Mouse (Mus musculus) gonadal fat pad, adult 2 months (tissue): ENCODE measurements around the gene Mief1. TPM values are rescaled to one million over a fixed set of nuclear protein-coding genes. Genes with fewer than 3 reads are reported as not detected.
A peak's percentile ranks its signal among the peaks of the same experiment; 100 is the strongest.

Experiments
- DNase-seq: peaks from one replicate; pipeline ENCODE4 v3.0.0-alpha.2; 2012; ENCODE audit warnings: low read depth
- polyA plus RNA-seq: library from polyadenylated mRNA; depleted of rRNA; stranded (reverse); fragments of >200 nt; gene quantifications from 2 replicates; pipeline ENCODE4 v1.2.3, GENCODE M21; 2012

Gene Mief1
- polyA plus RNA-seq, 1 experiment: 14.9 TPM

DNA sequence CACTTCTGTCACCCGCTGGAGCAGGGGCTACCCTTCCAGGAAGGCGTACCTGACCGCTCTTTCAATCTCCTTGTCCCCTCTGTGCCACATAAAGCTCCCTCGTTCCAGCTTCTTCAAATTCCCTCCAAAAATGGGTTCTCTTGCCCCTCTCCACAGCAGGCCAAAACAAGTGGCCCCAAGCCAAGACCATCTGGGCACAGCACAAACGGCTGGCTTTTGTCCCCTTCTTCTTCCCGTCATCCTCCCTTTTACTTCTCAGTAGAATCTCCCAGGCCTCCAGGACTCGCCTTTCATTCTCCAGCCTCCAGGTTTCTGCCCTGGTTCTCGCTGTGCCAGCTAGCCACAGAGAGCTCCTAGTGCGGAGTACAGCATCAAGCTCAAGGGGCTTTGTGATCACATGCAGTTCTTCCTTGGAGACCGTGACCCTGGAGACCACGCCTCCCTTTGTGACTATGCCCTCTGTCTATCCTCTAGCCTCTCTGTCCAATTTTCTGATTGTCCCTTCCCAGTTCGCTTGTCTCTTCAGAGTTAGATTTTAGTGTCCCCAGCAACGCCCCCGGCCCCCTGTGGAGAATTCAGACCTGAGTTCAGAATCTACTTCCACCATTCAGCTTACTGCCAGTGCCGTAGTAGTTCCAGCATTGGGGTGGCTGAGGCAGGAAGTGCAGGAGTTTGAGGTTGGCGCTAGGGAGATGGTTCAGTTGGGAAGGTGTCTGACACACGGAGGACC is 5.6 kb upstream of the Mief1 start:
- DNase-seq: no peak

DNA sequence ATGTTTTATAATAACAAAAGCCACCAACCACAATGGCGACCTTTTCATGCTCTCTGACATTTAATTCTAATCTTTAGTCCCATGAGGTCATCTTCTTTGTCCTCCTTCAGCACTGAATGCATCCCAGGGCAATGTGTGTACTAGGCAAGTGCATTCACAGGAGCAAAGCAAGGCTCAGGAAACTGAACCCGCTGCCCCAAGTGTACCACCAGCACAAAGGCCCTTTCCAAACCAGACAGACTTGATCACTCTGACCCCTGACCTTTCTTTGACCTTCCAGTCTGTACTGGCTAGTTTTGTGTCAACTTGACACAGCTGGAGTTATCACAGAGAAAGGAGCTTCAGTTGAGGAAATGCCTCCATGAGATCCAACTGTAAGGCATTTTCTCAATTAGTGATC is 1.5 kb upstream of the Mief1 start:
- DNase-seq: no peak

DNA sequence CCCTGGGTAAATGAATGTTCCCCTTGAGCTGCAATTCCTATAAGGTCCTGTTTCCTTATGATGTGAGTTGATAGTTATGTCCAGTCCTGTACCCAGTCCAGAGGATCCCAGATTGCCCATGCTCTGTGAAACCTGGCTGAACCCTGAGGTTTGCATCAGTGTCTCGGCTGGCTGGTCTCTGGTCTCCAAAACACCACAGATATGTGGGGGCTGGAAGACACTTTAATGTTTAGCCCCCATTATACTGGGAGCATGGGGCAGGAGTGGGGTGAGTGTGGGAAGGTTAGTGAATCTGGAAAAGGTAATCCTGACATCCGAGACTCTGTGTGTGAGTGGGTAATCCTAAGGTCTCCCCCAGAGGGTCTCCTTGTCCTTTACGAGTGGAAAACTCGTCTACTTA is 765 bp upstream of the Mief1 start:
- no peak for DNase-seq

DNA sequence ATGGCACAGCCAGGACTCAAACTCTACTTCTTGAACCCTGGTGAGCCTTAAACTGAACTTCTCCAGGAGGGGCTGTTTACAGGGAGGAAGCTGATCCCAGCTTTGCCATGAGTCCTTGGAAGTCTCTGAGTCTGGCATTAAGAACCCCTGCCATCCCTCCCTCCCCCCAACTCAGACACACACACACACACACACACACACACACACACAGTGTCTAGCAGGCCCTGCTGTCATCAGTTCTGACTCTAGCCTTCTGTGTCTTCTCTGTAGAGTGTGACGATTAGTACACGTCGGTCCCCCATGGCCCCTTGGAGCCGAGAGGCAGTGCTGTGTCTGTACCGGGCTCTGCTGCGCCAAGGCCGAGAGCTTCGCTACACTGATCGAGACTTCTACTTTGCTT is 1.7 kb downstream of the Mief1 start, which contains the start of gene AC140267.1:
Gene AC140267.1, plus strand, starts transcription at position 301 of the 400 bp plus-strand sequence.
- no peak for DNase-seq

DNA sequence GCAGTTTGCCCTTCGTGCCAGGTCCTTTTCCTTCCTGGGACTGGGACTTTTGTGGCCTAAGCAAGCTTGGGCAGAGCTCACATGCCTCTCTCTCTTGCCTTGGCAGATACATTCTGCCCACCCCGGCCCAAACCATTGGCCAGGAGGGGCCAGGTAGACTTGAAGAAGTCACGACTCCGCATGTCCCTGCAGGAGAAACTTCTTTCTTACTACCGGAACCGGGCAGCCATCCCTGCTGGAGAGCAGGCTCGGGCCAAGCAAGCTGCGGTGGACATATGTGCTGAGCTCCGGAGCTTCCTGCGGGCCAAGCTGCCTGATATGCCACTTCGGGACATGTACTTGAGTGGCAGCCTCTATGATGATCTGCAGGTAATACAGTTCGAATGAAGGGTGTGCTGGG is 14.3 kb downstream of the Mief1 start:
- no peak for DNase-seq

DNA sequence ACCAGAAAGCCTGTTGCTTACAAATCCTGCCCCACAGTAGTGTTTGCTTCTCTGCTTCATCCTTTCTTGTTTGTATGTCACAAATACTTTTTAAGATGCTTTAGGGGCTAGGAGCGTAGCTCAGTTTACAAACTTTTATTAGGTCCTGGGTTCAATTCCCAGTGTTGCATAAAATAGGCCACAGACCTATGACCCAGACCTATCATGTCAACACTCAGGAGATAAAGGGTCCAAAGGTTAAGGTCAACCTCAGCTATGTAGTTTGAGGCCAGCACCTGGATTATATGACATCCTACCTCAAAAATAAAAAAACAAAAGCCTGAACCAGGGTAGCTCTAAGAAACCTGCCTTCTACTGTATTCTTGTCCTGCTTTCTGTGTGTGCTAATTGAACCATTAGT is 14.8 kb downstream of the Mief1 start:
- DNase-seq: no peak

DNA sequence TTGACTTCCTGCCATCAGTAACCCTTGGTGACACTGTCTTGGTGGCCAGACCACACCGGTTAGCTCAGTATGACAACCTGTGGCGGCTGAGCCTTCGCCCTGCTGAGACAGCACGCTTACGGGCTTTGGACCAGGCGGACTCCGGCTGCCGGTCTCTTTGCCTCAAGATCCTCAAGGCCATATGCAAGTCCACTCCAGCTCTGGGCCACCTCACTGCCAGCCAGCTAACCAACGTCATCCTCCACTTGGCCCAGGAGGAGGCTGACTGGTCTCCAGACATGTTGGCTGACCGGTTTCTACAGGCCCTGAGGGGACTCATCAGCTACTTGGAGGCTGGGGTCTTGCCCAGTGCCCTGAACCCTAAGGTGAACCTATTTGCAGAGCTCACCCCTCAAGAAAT is 15.9 kb downstream of the Mief1 start:
- no peak for DNase-seq

DNA sequence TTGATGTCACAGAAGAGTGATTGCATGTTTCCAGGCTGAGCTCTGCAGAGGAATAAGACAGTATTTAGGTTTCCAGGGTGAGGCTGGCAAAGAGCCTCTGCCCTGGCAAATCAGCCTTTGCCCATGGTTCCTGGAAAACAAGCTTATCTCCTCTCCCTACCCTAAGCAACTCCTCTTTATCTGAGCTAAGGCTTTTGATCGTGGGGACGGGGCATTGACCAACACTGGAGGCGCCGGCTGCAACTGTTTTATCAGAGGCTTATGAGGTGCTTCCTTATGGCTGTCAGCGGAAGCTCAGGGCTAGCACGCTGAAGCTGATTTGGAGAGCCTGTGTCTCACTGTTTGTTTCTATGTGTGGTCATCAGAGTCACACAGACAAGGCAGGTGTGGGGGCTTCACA is 16.8 kb downstream of the Mief1 start:
- DNase-seq: no peak

DNA sequence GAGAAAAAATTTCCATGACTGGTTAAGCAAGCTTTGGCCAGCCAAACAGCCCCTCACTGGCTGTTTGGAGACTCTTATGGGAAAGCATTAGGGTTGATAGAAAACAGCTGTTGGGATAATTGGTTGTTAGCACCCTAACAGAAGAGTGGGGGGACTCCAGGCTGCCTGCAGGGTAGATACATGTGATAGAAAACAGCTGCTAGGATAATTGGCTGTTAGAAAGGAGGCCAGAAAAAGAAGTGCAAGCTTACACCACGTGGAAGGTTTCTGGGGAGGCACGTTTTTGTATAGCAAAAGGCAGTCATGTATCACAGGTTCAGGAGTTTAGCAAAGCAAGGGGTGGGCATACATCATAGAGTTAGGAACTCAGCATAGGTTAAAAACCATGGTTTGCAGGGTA is 19.7 kb downstream of the Mief1 start:
- no peak for DNase-seq

DNA sequence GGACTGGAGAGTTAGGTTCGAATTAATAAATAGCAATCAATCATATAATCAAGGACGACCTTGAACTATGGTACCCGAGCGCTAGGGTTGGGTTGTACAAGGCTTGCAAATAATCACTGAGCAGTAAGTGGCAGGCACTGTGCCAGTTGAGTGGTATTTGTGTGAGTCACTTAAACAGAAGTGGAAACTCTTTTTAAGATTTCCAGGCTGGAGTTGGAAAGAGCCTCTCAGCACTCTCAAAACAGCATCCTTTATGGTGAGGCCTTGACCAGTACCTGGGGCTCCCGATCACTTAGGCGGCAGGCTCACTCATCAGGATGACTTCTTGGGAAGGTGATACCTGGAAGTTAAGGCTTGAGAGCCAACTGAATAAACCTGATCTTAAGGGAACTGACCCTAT is 20.4 kb downstream of the Mief1 start:
- no peak for DNase-seq

DNA sequence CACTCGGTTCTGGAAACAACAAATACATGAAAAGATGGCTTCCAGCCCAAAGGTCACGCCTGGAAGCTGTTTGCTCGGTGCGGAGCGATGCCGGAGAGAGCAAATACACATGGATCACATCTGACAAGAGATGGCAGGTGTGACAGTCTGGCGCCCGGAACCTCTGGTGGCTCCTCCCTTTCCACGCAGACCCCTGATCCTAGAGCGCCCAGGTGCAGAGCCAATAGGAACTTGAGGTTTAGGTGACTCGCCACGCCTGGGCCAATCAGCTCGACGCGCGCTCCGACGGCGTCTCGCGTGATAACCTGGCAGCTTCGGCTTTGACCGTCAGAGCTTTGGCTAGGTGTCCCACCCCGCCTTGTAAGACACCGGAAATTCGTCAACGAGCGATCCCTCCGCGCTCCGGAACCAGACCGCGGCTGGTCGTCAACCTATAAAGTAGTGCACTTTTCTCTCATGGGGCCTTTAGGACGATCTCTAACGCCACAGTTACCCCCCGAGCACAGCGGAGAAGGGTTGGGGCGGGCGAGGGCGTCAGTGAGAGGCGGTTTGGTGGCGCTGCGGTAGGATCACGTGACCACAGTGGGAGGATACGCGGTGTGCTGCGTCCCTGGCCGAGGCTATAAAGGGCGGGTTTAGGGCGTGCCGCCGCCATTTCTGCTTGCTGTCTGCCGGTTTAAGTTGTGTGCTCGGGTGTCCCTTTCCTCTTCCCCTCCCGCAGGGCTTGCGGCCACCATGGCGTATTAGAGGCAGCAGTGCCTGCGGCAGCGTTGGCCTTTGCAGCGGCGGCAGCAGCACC is 21.2 kb downstream of the Mief1 start, which contains the start of gene Atf4:
Gene Atf4, plus strand, starts transcription at position 338 of the 799 bp plus-strand sequence.
- DNase-seq: peak; percentile 92

DNA sequence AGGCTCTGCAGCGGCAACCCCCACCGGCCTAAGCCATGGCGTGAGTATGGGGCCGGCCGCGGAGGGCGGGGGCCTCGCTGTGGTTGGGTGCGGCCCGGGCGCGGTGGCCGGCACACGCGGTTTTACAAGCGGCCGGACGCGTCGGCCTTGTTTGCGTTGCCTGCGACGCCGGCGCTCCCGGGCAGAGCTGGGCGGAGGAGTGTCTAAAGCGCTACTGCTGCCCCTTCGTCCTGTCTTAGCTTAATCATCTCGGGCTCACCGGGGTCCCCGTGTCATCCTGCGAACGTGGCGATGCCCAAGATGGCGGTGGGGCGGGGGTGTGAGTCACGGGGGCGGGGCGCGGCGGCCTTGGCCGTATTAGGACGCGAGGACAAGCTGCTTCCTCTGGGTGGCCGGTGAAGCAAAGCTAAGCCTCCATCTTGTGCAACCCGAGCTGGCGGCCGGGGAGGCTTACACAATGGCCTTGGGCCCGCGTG is 21.9 kb downstream of the Mief1 start:
- no peak for DNase-seq

DNA sequence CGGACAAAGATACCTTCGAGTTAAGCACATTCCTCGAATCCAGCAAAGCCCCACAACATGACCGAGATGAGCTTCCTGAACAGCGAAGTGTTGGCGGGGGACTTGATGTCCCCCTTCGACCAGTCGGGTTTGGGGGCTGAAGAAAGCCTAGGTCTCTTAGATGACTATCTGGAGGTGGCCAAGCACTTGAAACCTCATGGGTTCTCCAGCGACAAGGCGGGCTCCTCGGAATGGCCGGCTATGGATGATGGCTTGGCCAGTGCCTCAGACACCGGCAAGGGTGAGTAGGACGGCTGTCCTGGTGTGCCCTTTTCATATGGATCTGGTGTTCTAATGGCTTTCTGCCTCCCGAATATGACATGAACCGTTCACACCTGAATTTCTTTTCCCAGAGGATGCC is 22.4 kb downstream of the Mief1 start:
- DNase-seq: no peak

DNA sequence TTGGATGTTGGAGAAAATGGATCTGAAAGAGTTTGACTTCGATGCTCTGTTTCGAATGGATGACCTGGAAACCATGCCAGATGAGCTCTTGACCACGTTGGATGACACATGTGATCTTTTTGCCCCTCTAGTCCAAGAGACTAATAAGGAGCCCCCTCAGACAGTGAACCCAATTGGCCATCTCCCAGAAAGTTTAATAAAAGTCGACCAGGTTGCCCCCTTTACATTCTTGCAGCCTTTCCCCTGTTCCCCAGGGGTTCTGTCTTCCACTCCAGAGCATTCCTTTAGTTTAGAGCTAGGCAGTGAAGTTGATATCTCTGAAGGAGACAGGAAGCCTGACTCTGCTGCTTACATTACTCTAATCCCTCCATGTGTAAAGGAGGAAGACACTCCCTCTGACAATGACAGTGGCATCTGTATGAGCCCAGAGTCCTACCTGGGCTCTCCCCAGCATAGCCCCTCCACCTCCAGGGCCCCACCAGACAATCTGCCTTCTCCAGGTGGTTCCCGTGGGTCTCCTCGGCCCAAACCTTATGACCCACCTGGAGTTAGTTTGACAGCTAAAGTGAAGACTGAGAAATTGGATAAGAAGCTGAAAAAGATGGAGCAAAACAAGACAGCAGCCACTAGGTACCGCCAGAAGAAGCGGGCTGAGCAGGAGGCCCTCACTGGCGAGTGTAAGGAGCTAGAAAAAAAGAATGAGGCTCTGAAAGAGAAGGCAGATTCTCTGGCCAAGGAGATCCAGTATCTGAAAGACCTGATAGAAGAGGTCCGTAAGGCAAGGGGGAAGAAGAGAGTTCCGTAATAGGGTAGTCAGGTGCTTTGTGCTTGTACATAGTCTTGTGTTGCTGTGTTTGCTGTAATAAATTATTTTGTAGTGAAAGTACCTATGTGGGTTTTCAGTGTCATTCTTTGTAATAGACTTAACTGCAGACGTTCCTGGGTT is 23.1 kb downstream of the Mief1 start:
- DNase-seq: no peak

DNA sequence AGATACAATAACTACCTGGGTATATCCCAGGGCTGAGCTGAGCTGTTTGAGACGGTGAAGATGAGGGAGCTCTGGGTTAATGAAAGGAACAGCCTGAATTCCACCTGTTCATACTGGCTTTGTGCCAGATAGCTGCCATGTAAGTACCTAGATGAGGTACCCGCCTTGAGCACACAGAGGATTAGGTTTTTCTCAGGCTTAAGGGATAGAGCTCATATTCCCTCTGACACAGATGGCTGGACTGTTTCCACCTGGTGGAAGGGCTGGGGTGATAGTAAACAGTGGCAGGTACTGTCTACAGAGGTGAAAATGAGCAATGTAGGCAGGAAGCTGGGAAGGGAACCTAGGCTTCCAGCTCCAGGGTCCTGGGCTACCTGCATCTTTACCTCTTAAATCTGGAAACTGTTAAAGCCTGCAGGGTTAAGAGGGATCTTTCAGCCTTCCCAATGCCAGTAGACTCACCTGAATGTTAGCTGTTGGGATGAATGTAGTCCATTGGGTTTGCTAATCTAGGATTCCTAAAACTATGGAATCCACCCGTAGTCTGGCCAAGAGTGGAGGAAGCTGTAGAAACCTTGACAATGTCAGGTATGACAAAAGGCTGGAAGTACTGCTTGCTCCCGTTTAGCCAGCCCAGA is 23.9 kb downstream of the Mief1 start:
- DNase-seq: no peak

DNA sequence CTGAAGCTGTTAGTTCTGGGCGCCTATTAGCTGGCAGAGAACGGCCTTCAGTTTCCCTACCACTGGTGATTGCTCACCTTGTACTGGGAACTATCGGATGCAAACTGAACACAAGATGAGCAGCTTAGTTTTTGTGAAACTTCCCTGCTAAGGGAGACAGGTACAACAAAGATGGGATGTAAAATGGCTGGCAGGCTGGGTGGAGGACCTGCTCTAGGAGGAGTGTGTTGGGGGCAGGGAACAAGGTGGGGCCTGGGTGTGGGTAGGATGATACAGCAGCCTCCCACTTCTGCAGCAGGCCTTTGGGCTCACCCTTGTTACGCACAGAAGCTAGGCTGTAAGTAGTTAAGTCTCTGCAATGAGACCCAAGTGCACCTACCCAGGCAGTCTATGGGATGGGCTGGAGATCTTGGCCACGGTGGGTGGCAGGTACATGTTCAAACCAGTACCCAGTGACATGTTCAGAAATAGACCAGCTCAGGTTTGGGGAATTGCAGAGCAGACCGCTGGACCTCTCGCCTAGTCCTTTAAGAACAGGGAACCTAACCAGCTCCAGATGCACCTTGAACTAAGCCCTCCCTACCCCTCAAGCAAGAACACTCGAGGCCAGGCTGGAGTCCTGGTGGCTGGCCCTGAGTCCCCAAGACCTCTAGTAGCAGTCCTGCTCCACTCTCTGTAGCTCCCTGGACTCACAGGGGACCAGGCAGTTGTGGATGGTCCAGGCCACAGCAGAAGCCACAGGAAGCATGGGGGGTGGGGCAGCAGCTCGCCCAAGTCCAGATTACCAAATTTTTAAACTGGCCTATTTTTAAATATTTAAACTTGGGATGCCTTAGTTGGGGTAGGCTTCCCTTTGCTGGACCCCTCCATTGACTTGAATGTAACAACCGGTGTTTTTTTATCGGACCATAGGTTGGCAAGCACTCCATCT is 24.7 kb downstream of the Mief1 start:
- no peak for DNase-seq

DNA sequence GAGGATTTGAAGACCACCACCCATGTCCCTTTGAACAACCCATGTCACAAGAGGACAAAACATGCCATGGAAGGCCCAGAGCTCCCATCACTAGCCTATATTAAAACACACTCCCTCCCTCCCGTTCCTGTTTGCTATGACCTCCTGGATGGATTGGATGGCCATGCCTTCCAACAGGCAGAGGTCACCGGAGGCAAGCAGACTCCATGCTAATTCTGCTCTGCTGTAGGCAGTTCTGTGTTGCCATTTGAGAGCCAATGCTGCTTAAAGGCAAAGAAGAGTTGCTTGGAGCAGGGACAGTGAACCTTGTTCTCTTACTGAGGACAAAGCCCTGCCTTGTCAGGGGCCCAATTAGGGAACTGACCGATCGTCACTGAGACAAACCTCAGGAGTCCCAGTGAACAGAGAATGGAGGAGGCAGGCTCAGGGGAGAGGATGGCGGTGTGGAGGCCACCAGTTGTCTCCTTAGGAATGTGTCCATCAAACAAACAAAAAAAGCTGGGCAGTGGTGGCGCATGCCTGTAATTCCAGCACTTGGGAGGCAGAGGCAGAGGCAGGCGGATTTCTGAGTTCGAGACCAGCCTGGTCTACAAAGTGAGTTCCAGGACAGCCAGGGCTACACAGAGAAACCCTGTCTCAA is 25.7 kb downstream of the Mief1 start:
- DNase-seq: no peak

DNA sequence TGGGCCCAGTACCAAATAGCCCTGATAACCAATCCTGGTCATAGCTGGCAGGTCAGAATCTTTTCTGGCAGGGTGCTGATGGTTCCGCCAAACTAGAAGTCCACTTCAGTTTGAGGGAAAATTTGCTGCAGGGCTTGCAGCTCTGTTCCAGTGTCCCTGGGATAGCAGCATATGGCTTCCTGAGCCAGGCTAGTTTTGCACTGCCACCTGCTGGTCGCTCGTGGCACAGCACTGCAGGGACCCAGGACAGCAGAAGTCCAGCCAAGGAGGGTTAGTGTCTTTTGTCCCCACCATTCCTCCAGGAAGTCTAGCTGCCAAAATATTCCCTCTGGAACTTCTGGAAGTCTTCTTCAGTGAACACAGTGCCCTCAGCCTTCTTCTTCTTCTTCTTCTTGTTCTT is 26.9 kb downstream of the Mief1 start:
- no peak for DNase-seq

DNA sequence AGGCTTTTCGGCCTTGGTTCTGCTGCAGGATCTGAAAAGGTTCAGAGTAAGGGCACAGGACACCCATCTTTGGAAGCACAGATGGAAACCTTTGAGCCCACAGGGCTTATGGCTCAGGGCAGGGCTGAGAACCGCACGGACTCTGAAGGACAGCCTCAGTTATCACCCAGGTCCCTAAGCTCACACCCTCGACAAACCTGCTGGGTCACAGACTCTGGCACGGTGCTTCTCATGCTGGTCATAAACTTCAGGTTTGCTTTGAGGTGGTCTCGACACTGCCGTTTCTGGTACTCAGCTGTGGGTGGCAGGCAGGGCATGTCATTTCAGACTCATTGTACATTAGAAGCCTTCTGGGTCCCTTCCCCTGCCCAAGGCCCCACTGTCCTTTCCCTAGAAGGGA is 27.3 kb downstream of the Mief1 start:
- DNase-seq: no peak
